Mouse (Mus musculus): Measurements from ENCODE around the gene Rps6ka5. TPM values are rescaled to one million over a fixed set of nuclear protein-coding genes. Genes with fewer than 3 reads are reported as not detected.

The Rps6ka5 gene
- polyA plus RNA-seq, 1 experiment from 2014 or later: 3.9 TPM

GRCm38 (mm10) chr12:100640726-100641125, 86.1 kb downstream of the Rps6ka5 start:
- Histone ChIP-seq H3K9ac (no peak overlapping the region), H3K36me3 (no peaks in the 10 kb centered on the region), H3K4me2 (no peak overlapping the region), H3K27ac (no peak overlapping the region), H3K9me3 (replicated peaks) (no peaks in the 10 kb centered on the region), H3K4me3 (no peak overlapping the region), H3K27me3 (no peaks in the 10 kb centered on the region), H3K4me1 (replicated peaks) (peaks cover 9% of the 10 kb centered on the region)
- no peak for ATAC-seq (replicated peaks; ENCODE audit: insufficient number of reproducible peaks, insufficient read depth, low FRiP score, low read depth)
- 64% methylated on average over 3 of the region's 3 CpGs for WGBS

DNA sequence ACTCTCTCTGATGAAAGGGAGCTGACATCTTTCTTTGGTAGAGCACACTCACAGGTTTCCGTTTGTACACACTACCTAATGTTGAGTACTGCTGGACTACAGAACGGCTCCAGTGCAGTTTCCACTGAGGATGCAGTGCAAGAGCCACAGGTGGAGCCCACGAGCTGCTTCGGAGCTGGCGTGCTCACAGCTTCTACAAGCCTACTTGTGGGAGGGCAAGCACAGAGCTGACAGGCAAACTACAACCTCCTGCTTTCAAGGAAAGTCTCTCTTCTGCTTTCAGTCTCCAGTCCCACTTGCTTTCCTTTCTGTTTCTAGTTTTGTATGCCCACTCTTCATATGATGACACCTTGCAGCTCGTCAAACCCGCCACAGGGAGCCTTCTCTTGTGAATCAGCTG, 87.1 kb downstream of the Rps6ka5 start:
- Histone ChIP-seq H3K4me3 (no peak overlapping the region), H3K36me3 (no peaks in the 10 kb centered on the region), H3K27ac (no peak overlapping the region), H3K9me3 (replicated peaks) (no peaks in the 10 kb centered on the region), H3K9ac (no peak overlapping the region), H3K4me1 (replicated peaks) (peaks cover 9% of the 10 kb centered on the region), H3K4me2 (no peak overlapping the region), H3K27me3 (no peaks in the 10 kb centered on the region)
- WGBS: 17% methylated on average over 7 of the region's 7 CpGs
- peak; percentile 62 for ATAC-seq (replicated peaks; ENCODE audit: insufficient number of reproducible peaks, insufficient read depth, low FRiP score, low read depth)

GRCm38 (mm10) chr12:100637886-100638285, 88.9 kb downstream of the Rps6ka5 start:
- Histone ChIP-seq H3K4me3 (no peak overlapping the region), H3K9me3 (replicated peaks) (no peaks in the 10 kb centered on the region), H3K27me3 (no peaks in the 10 kb centered on the region), H3K4me2 (no peak overlapping the region), H3K9ac (no peak overlapping the region), H3K36me3 (no peaks in the 10 kb centered on the region), H3K4me1 (replicated peaks) (peaks cover 9% of the 10 kb centered on the region), H3K27ac (no peak overlapping the region)
- ATAC-seq (replicated peaks; ENCODE audit: insufficient number of reproducible peaks, insufficient read depth, low FRiP score, low read depth): no peak
- WGBS: 89% methylated on average over 8 of the region's 8 CpGs

- H3K9me3 ChIP-seq (replicated peaks): no peaks in the 10 kb centered on the region
- no peak for ATAC-seq (replicated peaks; ENCODE audit: insufficient number of reproducible peaks, insufficient read depth, low FRiP score, low read depth)
- no peak overlapping the region for H3K9ac ChIP-seq
- H3K27me3 ChIP-seq: no peaks in the 10 kb centered on the region
- no peak overlapping the region for H3K4me3 ChIP-seq
- no peak overlapping the region for H3K4me2 ChIP-seq
- H3K4me1 ChIP-seq (replicated peaks): peaks cover 9% of the 10 kb centered on the region
- H3K27ac ChIP-seq: no peak overlapping the region
- no peaks in the 10 kb centered on the region for H3K36me3 ChIP-seq
- WGBS: 46% methylated on average over 3 of the region's 3 CpGs
Measured at GRCm38 (mm10) chr12:100636733-100637132, 90.0 kb downstream of the Rps6ka5 start.

DNA sequence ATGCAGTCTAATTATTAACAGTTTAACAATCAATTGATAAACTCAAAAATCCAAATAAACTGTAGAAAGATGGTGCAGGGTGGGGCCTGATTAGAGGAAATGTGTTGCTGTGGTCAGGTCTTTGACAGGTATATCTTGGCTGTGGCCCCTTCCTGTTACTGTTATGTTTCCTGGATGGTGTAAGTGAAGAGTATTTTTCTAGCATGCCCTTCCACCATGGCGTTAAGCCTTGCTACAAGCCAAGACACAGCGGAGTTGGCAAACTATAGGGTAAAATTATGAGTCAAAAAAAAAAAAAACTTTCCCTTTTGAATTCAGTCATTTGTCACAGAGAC, 90.5 kb downstream of the Rps6ka5 start:
- no peak overlapping the region for H3K9ac ChIP-seq
- H3K4me1 ChIP-seq (replicated peaks): peaks cover 9% of the 10 kb centered on the region
- ATAC-seq (replicated peaks; ENCODE audit: insufficient number of reproducible peaks, insufficient read depth, low FRiP score, low read depth): no peak
- H3K9me3 ChIP-seq (replicated peaks): no peaks in the 10 kb centered on the region
- no peaks in the 10 kb centered on the region for H3K27me3 ChIP-seq
- H3K27ac ChIP-seq: no peak overlapping the region
- no peak overlapping the region for H3K4me3 ChIP-seq
- H3K4me2 ChIP-seq: no peak overlapping the region
- no peaks in the 10 kb centered on the region for H3K36me3 ChIP-seq
- WGBS: 78% methylated on average over 2 of the region's 2 CpGs

GRCm38 (mm10) chr12:100635601-100636298, 91.0 kb downstream of the Rps6ka5 start:
- WGBS: 80% methylated on average over 6 of the region's 6 CpGs
- no peaks in the 10 kb centered on the region for H3K9me3 ChIP-seq (replicated peaks)
- H3K4me1 ChIP-seq (replicated peaks): peaks cover 9% of the 10 kb centered on the region
- no peak for ATAC-seq (replicated peaks; ENCODE audit: insufficient number of reproducible peaks, insufficient read depth, low FRiP score, low read depth)
- no peaks in the 10 kb centered on the region for H3K36me3 ChIP-seq
- no peak overlapping the region for H3K4me2 ChIP-seq
- H3K27me3 ChIP-seq: no peaks in the 10 kb centered on the region
- no peak overlapping the region for H3K27ac ChIP-seq
- no peak overlapping the region for H3K9ac ChIP-seq
- H3K4me3 ChIP-seq: no peak overlapping the region

- Histone ChIP-seq H3K4me1 (replicated peaks) (peaks cover 3% of the 10 kb centered on the region; the same call in 1 of the 2 replicates), H3K27ac (no peak overlapping the region), H3K9ac (no peak overlapping the region), H3K4me2 (no peak overlapping the region), H3K9me3 (replicated peaks) (no peaks in the 10 kb centered on the region), H3K27me3 (no peaks in the 10 kb centered on the region), H3K4me3 (no peak overlapping the region), H3K36me3 (no peaks in the 10 kb centered on the region)
- ATAC-seq (replicated peaks; ENCODE audit: insufficient number of reproducible peaks, insufficient read depth, low FRiP score, low read depth): no peak
- WGBS: 86% methylated on average over 3 of the region's 3 CpGs
Measured at GRCm38 (mm10) chr12:100633231-100633630, 93.6 kb downstream of the Rps6ka5 start.

DNA sequence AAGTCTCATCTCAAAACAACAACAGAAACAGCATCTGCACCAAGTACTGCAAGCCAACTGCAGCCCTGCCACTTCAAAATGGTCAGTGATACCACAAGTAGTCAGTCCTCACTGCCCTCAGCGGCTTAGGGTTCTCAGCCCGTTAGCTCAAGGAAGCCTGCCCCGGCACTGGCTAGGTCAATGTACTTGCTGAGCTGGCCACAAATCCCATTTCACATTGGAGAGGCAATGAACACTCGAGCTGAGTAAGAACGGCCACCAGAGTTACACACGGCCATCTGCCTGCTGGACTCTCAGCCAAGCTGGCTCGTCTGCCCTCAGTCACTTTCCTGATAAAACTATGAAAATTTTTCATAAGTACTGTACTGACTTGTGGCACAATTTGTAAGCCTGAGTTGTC, 95.5 kb downstream of the Rps6ka5 start:
- H3K4me2 ChIP-seq: no peak overlapping the region
- H3K4me1 ChIP-seq (replicated peaks): peaks cover 2% of the 10 kb centered on the region; the same call in 1 of the 2 replicates
- no peak overlapping the region for H3K27ac ChIP-seq
- H3K4me3 ChIP-seq: no peak overlapping the region
- H3K36me3 ChIP-seq: no peaks in the 10 kb centered on the region
- H3K27me3 ChIP-seq: no peaks in the 10 kb centered on the region
- WGBS: 78% methylated on average over 7 of the region's 7 CpGs
- H3K9me3 ChIP-seq (replicated peaks): no peaks in the 10 kb centered on the region
- ATAC-seq (replicated peaks; ENCODE audit: insufficient number of reproducible peaks, insufficient read depth, low FRiP score, low read depth): no peak
- no peak overlapping the region for H3K9ac ChIP-seq

GRCm38 (mm10) chr12:100629126-100629920, 97.5 kb downstream of the Rps6ka5 start:
- WGBS: 86% methylated on average over 6 of the region's 6 CpGs
- H3K9me3 ChIP-seq (replicated peaks): no peaks in the 10 kb centered on the region
- H3K4me2 ChIP-seq: no peak overlapping the region
- no peak overlapping the region for H3K4me3 ChIP-seq
- no peaks in the 10 kb centered on the region for H3K36me3 ChIP-seq
- H3K27me3 ChIP-seq: no peaks in the 10 kb centered on the region
- no peak overlapping the region for H3K27ac ChIP-seq
- ATAC-seq (replicated peaks; ENCODE audit: insufficient number of reproducible peaks, insufficient read depth, low FRiP score, low read depth): no peak
- no peaks in the 10 kb centered on the region for H3K4me1 ChIP-seq (replicated peaks)
- no peak overlapping the region for H3K9ac ChIP-seq

- H3K36me3 ChIP-seq: no peaks in the 10 kb centered on the region
- 28% methylated on average over 1 of the region's 1 CpGs for WGBS
- H3K9me3 ChIP-seq (replicated peaks): no peaks in the 10 kb centered on the region
- no peaks in the 10 kb centered on the region for H3K4me1 ChIP-seq (replicated peaks)
- no peak overlapping the region for H3K4me2 ChIP-seq
- no peak for ATAC-seq (replicated peaks; ENCODE audit: insufficient number of reproducible peaks, insufficient read depth, low FRiP score, low read depth)
- H3K4me3 ChIP-seq: no peak overlapping the region
- no peaks in the 10 kb centered on the region for H3K27me3 ChIP-seq
- H3K27ac ChIP-seq: no peak overlapping the region
- no peak overlapping the region for H3K9ac ChIP-seq
Measured at GRCm38 (mm10) chr12:100626991-100627677, 99.6 kb downstream of the Rps6ka5 start.

DNA sequence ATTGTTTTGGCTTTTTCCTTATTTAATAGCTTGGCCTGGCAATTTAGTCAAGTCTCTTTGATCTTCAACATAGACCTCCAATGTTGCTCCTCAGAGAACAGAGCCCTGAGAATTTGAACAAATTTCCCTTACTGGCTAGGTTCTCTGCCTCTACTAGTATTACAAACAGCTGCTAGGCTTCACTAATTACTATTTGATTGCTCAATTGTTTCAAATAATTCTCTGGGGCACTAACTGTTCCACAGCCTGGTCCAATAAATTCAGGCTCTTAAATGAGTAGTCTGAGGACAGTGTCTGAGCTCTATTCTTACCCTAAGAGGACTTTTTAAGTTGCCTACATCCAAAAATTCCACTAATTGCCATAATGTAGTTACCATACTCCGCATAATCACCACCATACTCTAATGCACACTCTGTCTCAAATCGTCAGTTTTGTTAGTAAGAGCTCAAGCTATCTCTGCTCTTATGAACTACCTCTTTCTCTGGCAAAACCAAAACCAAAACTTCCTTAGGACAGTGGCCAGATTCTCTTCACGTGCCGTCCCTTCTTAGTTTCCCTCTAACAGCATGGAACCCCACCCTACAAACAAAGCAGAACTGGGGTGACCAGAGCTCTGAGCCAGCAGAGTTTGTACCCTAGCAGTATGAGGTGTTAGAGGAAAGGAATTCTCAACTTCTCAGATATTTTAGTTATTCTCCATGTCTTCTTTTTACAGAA, 100.4 kb downstream of the Rps6ka5 start:
- H3K4me2 ChIP-seq: no peak overlapping the region
- no peak overlapping the region for H3K9ac ChIP-seq
- ATAC-seq (replicated peaks; ENCODE audit: insufficient number of reproducible peaks, insufficient read depth, low FRiP score, low read depth): no peak
- H3K36me3 ChIP-seq: no peaks in the 10 kb centered on the region
- no peaks in the 10 kb centered on the region for H3K4me1 ChIP-seq (replicated peaks)
- no peak overlapping the region for H3K4me3 ChIP-seq
- H3K9me3 ChIP-seq (replicated peaks): no peaks in the 10 kb centered on the region
- 67% methylated on average over 4 of the region's 4 CpGs for WGBS
- no peak overlapping the region for H3K27ac ChIP-seq
- no peaks in the 10 kb centered on the region for H3K27me3 ChIP-seq
